Mouse (Mus musculus): Measurements from ENCODE around the gene Sparc. TPM values are rescaled to one million over a fixed set of nuclear protein-coding genes. Genes with fewer than 3 reads are reported as not detected.
"Not testable (repeated sequence)": the region's sequence is repeated elsewhere in the genome, so short reads cannot be mapped to it uniquely, and the experiment has no call there.

The Sparc gene
- total and polyA plus RNA-seq, 2 experiments from 2014 or later: 356 to 794 TPM

GRCm38 (mm10) chr11:55416609-55417265 is 6.2 kb downstream of the Sparc start:
- 65% methylated on average over 6 of the region's 6 CpGs for WGBS
- Histone ChIP-seq H3K9ac (replicated peaks; ENCODE audit: low read length) (no peak overlapping the region), H3K4me2 (ENCODE audit: low read depth, low read length) (peak overlapping the region; percentile 61; the same call in 1 of the 2 replicates)

DNA sequence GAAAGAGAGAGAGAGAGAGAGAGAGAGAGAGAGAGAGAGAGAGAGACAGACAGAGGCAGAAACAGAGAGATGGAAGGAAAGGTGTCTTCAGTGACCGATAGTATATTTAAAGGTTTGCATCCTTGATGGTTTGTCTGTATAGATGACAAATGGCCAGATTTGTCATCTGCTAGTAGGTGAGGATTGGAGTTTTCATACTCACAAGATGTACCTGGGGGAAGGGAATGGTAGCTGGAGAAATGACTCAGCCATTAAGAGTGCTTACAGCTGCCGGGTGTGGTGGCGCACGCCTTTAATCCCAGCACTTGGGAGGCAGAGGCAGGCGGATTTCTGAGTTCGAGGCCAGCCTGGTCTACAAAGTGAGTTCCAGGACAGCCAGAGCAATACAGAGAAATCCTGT is 7.3 kb downstream of the Sparc start:
- not testable (repeated sequence) for H3K4me1 ChIP-seq (ENCODE audit: insufficient read depth, low read length); H3K9ac ChIP-seq (replicated peaks; ENCODE audit: low read length); DNase-seq (ENCODE audit: low spot score); H3K4me2 ChIP-seq (ENCODE audit: low read depth, low read length); H3K4me3 ChIP-seq (ENCODE audit: low read length); H3K9me3 ChIP-seq (ENCODE audit: low read length); H3K27me3 ChIP-seq (ENCODE audit: insufficient read depth, low read length); ATAC-seq; H3K27ac ChIP-seq; H3K36me3 ChIP-seq (ENCODE audit: insufficient read depth, low read length)
- WGBS: 91% methylated on average over 6 of the region's 6 CpGs

More at GRCm38 (mm10) chr11:55416609-55417265, 6.2 kb downstream of the Sparc start:
- Histone ChIP-seq H3K27me3 (ENCODE audit: insufficient read depth, low read length) (no peaks in the 10 kb centered on the region), H3K9me3 (ENCODE audit: low read length) (no peaks in the 10 kb centered on the region), H3K36me3 (ENCODE audit: insufficient read depth, low read length) (no peaks in the 10 kb centered on the region), H3K27ac (no peak overlapping the region), H3K4me1 (ENCODE audit: insufficient read depth, low read length) (peaks cover 6% of the 10 kb centered on the region; the same call in 1 of the 2 replicates), H3K4me3 (ENCODE audit: low read length) (no peak overlapping the region)
- no peak for DNase-seq (ENCODE audit: low spot score)
- ATAC-seq: no peak
- no peak for TF ChIP-seq CTCF (IDR thresholded peaks at IDR 0.05; ENCODE audit: low read depth)

DNA sequence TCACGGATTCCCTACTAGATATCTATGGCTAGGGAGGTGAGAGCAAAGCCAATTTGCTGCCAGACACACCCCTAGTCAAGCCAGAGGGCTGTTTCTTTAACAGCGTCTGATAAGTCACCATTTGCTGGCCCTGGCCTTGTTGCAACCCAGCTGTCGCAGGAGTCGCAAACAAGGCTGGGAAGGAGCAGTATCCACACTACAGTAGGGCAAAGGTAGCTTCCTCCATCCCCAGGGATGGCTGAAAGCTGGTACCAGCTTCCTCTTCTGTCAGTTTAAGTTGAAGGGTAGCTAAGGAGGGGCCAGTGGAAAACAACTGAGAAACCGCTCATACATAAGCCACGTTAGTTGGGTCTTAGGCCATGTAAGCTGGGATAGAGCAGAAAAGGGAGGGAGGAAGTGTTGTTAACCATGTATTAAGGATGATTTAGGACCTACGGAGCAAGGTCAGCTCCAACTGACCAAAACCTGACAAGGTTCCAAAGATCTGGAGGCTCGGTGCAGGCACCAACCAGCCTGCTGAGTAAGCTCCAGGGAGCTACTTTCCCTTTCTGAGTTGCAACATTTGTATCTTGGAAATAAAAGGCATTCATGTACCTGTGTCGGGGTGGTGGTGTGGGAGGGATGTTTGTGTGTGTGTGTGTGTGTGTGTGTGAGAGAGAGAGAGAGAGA is 7.8 kb downstream of the Sparc start:
- Histone ChIP-seq H3K36me3 (ENCODE audit: insufficient read depth, low read length) (no peaks in the 10 kb centered on the region), H3K9me3 (ENCODE audit: low read length) (no peaks in the 10 kb centered on the region), H3K27ac (peak overlapping the region; percentile 11; the same call in 1 of the 2 replicates), H3K4me3 (ENCODE audit: low read length) (no peak overlapping the region), H3K4me1 (ENCODE audit: insufficient read depth, low read length) (peaks cover 4% of the 10 kb centered on the region; the same call in 1 of the 2 replicates), H3K4me2 (ENCODE audit: low read depth, low read length) (0 out of 2 replicates have a peak overlapping the region, but pooled peaks have one; percentile 7), H3K9ac (replicated peaks; ENCODE audit: low read length) (no peak overlapping the region), H3K27me3 (ENCODE audit: insufficient read depth, low read length) (no peaks in the 10 kb centered on the region)
- no peak for DNase-seq (ENCODE audit: low spot score)
- TF ChIP-seq CTCF (IDR thresholded peaks at IDR 0.05; ENCODE audit: low read depth): no peak
- no peak for ATAC-seq
- WGBS: 68% methylated on average over 9 of the region's 9 CpGs

- Histone ChIP-seq H3K9me3 (ENCODE audit: low read length) (no peaks in the 10 kb centered on the region), H3K9ac (replicated peaks; ENCODE audit: low read length) (no peak overlapping the region), H3K27me3 (ENCODE audit: insufficient read depth, low read length) (no peaks in the 10 kb centered on the region), H3K4me1 (ENCODE audit: insufficient read depth, low read length) (no peaks in the 10 kb centered on the region), H3K4me3 (ENCODE audit: low read length) (no peak overlapping the region), H3K27ac (0 out of 2 replicates have a peak overlapping the region, but pooled peaks have one; percentile 9), H3K4me2 (ENCODE audit: low read depth, low read length) (no peak overlapping the region), H3K36me3 (ENCODE audit: insufficient read depth, low read length) (no peaks in the 10 kb centered on the region)
- ATAC-seq (no peak), DNase-seq (ENCODE audit: low spot score) (no peak)
- TF ChIP-seq CTCF (IDR thresholded peaks at IDR 0.05; ENCODE audit: low read depth): no peak
- 67% methylated on average over 5 of the region's 5 CpGs for WGBS
Observed at GRCm38 (mm10) chr11:55414314-55414713, 8.7 kb downstream of the Sparc start.

GRCm38 (mm10) chr11:55413416-55413796 is 9.6 kb downstream of the Sparc start:
- H3K4me3 ChIP-seq (ENCODE audit: low read length): no peak overlapping the region
- no peaks in the 10 kb centered on the region for H3K27me3 ChIP-seq (ENCODE audit: insufficient read depth, low read length)
- 0 out of 2 replicates have a peak, but pooled peaks cover 3% of the 10 kb centered on the region for H3K36me3 ChIP-seq (ENCODE audit: insufficient read depth, low read length)
- no peak for TF ChIP-seq CTCF (IDR thresholded peaks at IDR 0.05; ENCODE audit: low read depth)
- no peak overlapping the region for H3K4me2 ChIP-seq (ENCODE audit: low read depth, low read length)
- no peak for DNase-seq (ENCODE audit: low spot score)
- no peaks in the 10 kb centered on the region for H3K4me1 ChIP-seq (ENCODE audit: insufficient read depth, low read length)
- H3K9ac ChIP-seq (replicated peaks; ENCODE audit: low read length): no peak overlapping the region
- WGBS: 95% methylated on average over 2 of the region's 2 CpGs
- no peak overlapping the region for H3K27ac ChIP-seq
- no peak for ATAC-seq
- no peaks in the 10 kb centered on the region for H3K9me3 ChIP-seq (ENCODE audit: low read length)

- no peak for TF ChIP-seq CTCF (IDR thresholded peaks at IDR 0.05; ENCODE audit: low read depth)
- Histone ChIP-seq H3K9ac (replicated peaks; ENCODE audit: low read length) (no peak overlapping the region), H3K27me3 (ENCODE audit: insufficient read depth, low read length) (no peaks in the 10 kb centered on the region), H3K27ac (no peak overlapping the region), H3K36me3 (ENCODE audit: insufficient read depth, low read length) (0 out of 2 replicates have a peak, but pooled peaks cover 3% of the 10 kb centered on the region), H3K4me2 (ENCODE audit: low read depth, low read length) (no peak overlapping the region), H3K4me1 (ENCODE audit: insufficient read depth, low read length) (no peaks in the 10 kb centered on the region), H3K9me3 (ENCODE audit: low read length) (no peaks in the 10 kb centered on the region), H3K4me3 (ENCODE audit: low read length) (no peak overlapping the region)
- no peak for ATAC-seq
- 92% methylated on average over 10 of the region's 10 CpGs for WGBS
- DNase-seq (ENCODE audit: low spot score): no peak
Observed at GRCm38 (mm10) chr11:55412680-55413415, 10.1 kb downstream of the Sparc start.
